Mouse (Mus musculus): Measurements from ENCODE around the gene Rbfox1.

DNA sequence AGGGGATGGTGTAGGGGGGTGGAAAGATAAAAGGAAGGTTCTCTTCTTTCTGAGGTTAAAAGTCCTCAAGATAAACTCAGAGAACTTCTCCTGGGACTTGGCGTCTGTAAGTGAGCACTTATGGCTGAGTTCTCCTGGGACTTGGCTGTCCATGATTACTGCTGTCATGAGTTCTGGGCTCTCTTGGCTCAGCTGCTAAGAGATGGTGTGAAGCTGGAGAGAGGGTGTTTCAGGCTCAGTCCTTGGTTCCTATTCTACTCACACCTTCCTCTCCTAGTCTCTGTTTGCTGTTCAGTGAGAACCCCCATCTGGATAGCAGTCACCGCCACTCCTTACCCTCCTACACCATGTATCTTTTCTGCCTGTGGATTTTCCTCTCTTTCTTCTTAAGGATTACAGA lies 921.1 kb downstream of the Rbfox1 start:
- TF ChIP-seq CTCF (IDR thresholded peaks at IDR 0.05; ENCODE audit: insufficient read depth, low read depth, low read length) (no peak), POLR2A (IDR thresholded peaks at IDR 0.05; ENCODE audit: insufficient read depth, low read depth, low read length) (no peak)

All from olfactory bulb, adult 2 months (tissue).